Mouse (Mus musculus) liver (tissue): ENCODE results near the gene Hba-a1.
A peak's percentile ranks its signal among the peaks of the same experiment; 100 is the strongest.
"Not testable (repeated sequence)": the region's sequence is repeated elsewhere in the genome, so short reads cannot be mapped to it uniquely, and the experiment has no call there.

Source experiments
- DNase-seq: peaks from one replicate; pipeline ENCODE4 v3.0.0-alpha.2; 2020; ENCODE audit warnings: mixed read lengths

Gene Hba-a1

DNA sequence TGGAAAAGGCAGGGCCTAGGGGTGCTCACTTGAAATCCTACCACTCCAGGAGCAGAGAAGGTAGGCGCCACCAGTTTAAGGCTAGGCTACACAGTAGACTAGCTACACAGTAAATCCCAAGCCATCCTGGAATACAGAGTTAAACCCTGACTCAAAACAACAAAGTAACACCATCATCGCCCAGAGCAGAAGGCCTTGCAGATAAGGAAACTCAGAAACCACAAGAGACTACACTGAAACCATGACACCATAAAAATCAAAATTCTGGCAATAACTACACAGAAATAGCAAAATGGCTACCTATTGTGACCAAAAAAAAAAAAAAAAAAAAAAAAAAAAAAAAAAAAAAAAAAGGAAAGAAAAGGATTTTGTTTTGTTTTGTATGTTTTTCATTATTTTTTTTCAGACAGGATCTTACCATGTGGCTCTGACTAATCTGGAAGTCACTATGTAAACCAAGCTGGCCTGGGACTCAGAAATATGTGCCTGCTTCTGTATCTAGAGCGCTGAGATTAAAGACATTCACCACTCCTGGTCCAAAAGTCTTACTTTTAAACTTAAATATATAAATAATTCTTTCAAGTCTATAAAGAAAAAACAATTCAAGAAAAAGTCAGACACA is 18.1 kb upstream of the Hba-a1 start:
- DNase-seq: peak; percentile 65

DNA sequence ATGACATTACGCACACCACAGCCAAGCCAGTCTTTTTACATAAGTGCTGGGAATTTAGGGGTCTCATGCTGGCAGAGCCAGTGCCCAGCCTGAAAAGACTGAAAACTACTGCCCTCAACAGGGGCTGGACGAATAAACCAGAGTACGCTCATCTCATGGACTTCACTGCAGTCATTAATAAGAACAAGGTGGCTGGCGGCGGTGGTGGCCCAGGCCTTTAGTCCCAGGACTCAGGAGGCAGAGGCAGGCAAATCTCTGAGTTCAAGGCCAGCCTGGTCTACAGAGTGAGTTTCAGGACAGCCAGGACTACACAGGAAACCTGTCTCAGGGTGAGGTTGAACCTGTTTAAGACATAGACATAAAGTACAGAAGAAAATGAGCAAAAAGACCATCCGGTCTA is 17.1 kb upstream of the Hba-a1 start:
- peak; percentile 36 for DNase-seq

DNA sequence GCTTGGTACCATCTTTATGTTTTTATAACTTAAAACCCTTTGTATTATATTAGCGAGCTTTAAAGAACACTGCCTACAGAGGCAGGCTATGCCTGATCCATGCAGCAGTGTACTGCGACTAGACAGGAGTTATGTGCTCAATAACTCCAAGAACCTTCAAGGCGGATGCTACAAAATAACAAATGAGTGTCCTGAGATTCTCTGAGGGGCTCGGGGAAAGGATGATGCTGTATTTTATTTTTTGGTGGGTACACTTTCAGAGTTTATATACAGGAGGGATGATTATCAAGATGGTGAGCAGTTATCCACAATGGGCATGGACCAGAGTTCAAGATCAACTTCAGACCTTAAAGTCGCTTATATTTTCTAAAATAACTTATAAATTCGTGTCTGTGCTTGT is 16.5 kb upstream of the Hba-a1 start:
- DNase-seq: peak; percentile 28

DNA sequence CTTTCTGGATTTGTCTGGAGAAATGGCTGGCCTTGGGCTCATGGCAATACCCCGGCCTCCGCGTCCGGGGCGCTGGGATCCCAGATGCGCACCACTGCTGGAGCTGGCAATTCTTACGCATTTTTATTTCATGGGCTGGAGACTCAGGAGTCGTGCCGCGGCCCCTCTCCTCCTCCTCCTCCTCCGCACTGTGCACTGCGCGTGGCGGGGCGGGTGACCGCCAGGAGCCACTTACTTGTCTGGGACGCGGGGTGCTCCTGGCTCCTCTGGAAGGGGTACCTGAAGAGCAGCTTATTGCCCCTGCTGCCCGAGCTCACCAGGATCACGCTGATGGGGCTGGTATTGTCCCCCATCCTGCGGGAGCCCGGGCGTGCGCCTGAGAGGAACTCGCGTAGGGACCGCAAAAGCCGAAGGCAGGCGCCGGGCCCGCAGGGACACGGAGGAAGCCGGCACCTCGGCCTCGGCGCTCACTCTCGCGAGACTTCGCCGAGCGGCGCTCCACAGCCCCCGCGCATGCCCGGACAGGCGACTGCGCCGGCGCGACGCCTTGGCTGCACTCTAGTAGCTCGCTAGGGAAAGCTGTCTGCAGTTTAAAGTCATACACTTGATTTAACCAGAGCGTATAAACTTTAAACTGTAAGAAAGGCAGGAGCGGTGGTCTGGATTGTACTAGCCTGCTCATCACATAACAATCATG is 16.0 kb upstream of the Hba-a1 start, which contains the start of gene Nprl3:
Gene Nprl3 (minus strand): TSS at position 520 of the 697 bp plus-strand sequence.
- DNase-seq: peak; percentile 96

DNA sequence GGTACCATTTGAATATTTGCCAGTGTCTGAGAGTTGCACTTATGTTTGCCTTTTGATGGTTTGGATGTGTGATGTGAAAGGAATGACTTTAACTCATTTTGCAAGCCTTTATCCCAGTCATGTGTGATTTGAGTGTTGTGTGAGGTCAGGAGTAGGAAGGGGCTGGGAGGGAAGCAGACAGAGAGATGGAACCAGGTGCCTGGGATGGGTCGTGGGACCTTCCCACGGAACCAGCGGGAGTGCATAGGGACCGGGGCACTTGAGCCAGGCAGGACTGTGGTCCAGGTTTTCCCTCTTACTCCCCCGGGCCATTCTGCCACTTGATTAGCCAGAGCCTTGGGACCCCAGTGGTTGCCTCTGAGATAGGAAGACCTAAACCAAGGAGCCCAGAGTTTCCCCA is 15.3 kb upstream of the Hba-a1 start:
- peak; percentile 49 for DNase-seq

DNA sequence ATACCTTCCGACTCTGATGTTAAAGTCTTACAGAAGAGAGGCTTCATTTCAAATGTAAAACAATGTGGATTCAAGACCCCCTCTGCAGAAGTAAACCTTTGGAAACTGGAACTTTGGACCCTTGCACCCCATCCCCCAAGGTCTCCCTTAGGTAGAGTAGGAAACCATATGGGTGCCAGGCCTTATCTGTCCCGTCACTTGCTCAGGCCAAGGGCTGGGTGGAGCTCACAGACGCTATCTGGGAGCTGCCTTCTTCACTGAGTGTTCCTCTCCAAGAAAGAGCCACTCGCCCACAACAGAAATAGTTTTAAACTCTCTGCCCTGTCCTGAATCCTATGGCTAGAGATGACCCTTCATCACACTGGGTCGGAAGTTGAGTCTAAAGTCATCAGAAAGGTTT is 14.4 kb upstream of the Hba-a1 start:
- peak; percentile 91 for DNase-seq

DNA sequence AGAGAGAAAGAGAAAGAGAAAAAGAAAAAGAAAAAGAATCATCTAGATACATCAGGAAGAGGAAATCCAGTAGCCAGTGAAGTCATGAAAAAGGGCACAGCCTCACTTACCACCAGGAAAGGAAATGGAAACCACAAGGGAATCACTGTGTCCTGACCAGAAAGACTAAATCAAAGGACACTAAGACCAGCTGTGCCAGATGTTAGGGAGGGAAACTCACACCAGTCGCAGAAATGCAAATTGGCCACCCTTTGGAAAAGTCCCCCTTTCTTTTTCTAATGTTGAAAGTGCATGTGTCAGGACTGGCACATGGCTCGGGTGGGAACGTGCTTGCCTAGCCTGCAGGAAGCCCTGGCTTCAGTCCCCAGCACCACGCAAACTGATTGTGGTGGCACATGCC is 12.1 kb upstream of the Hba-a1 start:
- peak; percentile 25 for DNase-seq

DNA sequence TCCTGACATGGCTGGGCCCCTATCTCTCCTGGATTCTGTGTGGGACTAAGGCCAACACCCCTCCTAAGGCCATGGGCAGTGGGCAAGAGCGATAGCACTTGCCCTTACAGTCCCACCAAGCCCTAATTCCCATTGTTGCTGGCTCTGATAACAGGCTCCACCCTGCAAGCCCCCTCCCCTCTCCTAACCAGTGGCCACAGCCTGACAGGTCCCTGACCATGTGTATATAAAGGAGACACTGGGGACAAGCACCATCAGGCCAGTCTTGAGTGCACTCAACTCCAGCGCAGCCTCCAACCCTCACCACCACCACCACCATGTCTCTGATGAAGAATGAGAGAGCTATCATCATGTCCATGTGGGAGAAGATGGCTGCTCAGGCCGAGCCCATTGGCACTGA is 7.0 kb upstream of the Hba-a1 start, which contains the start of gene Hba-x:
Gene Hba-x (plus strand): TSS at position 54 of the 400 bp plus-strand sequence.
- DNase-seq: no peak

DNA sequence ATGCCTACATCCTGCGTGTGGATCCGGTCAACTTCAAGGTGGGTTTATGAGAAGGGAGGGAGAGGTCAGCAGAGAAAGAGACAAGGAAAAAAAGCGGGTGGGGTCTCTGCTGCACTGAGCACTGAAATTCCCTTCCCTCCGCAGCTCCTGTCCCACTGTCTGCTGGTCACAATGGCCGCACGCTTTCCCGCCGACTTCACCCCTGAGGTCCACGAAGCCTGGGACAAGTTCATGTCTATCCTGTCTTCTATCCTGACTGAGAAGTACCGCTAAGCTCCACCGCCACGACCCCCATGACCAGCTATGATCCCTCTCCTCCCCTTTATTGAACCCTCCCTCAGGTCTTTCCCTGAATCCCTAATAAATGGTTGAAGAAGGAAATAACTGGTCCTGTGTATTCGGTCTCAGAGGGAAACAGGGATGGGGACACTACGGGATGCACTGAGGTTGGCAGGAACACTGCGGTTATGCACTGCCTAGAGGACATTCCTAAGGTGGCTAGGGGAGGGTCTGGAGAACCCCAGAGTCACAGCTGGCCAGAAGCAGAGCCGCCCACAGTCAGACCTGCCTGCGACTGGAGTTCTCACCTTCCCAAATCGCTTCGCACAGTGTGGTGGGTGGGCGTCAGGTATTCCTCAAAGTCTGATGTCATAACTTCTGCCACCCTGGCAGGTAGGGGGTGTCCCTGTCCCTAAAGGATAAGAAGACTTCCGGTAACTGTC is 5.4 kb upstream of the Hba-a1 start:
- DNase-seq: no peak

DNA sequence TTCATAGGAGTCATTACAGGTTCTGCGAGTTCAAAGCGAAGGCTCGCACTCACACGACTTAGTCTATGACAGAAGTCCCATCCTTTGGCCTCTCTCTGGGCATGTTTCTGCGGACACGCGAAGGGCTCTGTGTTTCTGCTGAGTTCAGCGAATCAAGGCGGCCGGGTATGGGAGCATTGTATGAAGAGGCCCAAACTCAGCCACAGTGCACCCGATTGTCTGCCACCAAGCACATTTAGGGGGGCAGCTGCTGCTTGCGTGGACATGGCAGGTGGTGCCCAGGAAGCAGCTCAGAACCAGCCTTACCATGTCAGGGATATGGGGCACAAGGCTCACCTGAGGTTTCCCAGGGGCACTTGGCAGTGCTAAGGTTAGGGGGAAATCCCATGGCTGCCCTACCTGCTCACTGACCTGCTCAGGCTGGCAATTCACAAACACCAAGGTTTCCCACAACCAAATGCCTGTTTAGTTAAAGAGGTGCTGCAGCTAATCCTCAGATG is 4.8 kb upstream of the Hba-a1 start:
- DNase-seq: no peak

DNA sequence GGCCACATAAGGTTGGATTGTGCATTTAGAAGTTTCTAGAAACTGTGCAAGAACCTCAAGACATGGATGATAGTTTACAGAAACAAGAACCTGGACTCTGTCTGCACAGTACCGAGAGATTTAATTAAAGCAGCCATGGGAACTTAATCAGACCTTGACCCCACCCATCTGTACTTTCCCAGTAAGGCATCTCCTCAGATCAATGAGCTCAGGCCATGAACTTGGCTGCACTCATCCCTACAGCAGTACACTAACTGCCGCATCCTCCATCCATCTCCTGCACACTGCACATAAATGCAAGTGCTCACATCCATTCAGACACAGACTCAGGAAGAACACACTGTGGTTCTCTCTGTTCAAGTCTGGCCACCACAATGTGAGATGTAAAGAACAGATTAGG is 2.7 kb upstream of the Hba-a1 start:
- peak; percentile 57 for DNase-seq

DNA sequence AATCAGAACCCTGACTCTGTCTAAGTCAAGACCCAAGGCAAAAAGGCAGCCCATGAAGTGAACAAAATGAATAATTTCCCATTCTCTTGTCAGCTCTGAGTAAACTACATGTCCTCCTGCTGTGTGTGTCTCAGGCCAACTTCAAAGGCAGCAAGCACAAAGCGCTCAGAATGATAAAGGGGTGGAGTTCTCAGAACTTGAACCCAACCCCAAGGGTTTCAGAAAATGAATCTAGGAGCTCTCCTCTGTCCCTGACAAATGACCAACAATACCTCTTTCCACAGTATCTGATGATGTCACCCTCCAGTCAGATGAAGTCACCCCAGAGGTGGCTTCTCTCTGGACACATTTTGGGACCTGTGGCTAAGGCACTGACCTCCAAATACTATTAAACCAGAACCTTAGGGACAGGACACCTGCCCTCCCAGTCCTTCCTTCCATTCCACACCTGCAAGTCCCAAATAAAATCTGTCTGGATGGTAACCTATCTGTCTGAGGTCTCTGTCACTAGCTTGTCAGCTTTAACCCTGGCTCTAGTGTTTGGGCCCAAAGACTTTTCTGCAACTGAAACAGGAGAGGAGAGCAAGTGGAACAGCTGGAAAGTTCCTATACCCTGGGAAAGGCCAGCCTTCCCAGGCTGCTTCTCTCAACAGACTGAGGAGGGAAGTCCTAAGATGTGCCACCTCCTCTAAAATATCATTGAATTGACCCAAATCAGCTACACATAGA is 1.7 kb upstream of the Hba-a1 start:
- DNase-seq: peak; percentile 66

DNA sequence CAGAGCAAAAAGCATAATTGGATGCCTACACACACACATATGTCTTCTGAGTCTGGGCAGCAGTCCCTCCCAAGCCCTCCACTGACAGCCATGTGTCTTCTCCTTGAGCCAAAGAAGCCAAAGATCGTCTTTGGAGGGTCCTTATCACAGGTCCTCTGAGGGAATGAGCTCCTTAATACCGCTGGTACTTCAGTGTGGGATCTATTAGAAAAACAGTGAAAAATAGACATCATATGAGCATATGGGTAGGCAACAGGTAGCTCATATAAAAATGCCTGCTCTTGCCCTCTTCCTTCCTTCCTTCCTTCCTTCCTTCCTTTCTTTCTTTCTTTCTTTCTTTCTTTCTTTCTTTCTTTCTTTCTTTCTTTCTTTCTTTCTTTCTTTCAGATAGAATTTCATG is 1.3 kb downstream of the Hba-a1 start:
- peak; percentile 34 for DNase-seq

DNA sequence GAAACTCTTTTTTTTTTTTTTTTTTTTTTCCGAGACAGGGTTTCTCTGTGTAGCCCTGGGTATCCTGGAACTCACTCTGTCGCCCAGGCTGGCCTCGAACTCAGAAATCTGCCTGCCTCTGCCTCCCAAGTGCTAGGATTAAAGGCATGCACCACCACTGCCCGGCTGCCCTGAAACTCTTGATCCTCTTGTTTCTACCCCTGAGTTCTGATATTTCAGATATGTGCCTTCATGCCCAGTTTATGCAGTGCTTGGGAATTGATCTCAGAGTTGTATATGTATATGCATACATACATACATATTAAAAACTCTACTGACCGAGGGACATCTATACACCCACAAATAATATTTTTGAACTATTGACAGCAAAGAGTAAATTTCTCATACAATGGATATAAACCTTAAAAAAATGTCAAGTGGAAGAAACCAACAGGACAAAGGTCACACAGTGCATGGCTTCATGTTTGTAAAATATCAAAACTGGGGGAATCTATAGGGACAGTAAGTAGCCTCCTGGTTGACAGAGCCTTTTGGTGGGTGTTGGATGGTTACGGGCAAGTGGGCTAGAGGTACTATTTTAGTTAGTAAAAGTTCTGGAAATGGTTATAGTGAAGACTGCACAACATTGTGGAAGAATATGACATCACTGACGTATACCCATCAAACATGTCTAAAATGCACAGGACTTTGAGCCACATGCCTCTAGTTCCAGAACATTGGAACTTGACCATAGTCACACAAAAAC is 1.9 kb downstream of the Hba-a1 start:
- DNase-seq: peak; percentile 83

DNA sequence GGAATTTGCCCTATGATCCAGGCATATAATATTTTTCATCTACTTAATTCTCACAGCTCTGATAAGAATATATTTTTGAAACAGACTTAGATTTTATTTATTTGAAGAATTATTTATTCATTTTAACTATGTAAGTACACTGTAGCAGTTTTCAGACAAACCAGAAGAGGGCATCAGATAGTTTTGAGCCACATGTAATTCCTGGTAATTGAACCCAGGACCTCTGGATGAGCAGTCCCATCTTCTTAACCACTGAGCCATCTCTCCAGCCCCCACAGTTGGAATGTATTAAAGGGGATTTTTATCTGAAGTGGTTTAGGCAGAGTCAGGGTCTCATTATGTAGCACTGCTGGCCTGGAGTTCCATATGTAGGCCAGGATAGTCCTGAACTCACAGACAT is 2.6 kb downstream of the Hba-a1 start:
- not testable (repeated sequence) for DNase-seq

DNA sequence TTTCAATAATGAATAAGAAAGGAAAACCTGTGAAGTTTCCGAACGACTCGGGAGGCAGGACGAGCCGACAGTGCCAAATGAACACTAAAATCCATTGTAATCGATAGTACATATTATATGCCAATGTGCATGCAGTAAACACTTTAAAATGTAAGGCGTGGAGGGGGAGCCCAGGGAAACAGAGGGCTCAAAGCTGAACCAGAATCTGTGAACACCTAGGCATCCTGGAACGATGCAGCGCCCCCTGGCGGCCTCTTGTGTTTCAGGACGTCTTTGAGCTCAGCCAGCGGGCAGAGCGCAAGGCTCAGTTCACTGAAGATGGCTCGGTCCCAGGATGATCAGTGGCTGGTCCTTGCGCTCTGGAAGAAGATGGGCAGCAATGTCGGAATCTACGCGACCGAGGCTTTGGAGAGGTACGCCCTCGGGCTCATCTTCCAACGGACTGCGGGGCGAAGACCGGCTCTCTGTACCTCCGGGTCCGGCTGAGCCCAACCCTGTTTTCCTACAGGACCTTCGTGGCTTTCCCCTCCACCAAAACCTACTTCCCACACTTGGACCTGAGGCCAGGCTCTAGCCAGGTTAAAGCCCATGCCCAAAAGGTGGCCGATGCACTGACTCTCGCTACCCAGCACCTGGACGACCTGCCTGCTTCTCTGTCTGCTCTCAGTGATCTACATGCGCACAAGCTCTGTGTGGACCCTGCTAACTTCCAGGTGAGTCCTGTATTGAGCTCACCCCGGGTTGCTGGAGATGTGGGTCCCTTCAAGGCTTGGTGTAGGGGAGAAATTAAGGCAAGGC is 3.6 kb downstream of the Hba-a1 start, which contains the start of gene Hbq1b:
Gene Hbq1b (plus strand): TSS at position 271 of the 798 bp plus-strand sequence.
- DNase-seq: peak; percentile 87

DNA sequence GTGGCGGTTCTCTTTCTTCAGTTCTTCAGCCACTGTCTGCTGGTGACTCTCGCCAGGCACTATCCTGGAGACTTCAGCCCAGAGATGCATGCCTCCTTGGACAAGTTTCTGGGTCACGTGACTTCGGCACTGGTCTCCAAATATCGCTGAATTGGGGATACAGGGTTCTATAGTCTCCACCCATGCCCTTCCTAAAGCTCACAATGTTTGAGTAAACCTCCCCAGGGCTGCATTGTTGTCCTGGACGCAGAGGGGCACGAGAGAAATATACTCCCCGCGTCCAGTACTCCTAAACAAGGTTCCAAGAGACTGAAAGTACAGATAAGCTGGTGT is 4.1 kb downstream of the Hba-a1 start:
- DNase-seq: peak; percentile 66

DNA sequence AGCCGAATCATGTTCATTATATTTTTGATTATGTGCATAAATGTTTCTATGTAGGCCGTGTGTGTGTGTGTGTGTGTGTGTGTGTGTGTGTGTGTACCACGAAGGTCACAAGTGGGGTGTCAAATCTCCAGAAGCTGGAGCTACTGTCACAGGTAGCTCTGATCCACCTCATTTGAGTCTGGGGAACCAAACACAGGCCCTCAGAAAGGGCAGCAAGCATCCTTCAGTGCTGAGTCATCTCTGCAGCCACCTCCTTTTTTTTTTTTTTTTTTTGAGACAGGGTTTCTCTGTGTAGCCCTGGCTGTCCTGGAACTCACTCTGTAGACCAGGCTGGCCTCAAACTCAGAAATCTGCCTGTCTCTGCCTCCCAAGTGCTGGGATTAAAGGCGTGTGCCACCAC is 9.5 kb downstream of the Hba-a1 start:
- DNase-seq: peak; percentile 64

DNA sequence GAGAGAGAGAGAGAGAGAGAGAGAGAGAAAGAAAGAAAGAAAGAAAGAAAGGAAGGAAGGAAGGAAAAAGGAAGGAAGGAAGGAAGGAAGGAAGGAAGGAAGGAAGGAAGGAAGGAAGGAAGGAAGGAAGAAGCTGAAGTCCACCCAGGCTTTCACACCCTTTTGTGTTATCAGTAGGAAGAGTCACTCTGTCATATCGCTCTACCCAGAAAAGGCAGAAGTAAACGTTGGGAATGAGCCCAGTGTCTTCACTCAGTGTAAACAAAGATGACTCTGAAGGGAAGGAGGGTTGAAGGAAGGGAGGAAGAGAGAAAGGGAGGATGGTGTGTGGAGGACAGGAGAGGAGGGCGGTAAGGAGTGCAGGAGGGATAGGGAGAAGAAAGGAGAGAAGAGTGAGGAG is 10.2 kb downstream of the Hba-a1 start:
- DNase-seq: peak; percentile 49

DNA sequence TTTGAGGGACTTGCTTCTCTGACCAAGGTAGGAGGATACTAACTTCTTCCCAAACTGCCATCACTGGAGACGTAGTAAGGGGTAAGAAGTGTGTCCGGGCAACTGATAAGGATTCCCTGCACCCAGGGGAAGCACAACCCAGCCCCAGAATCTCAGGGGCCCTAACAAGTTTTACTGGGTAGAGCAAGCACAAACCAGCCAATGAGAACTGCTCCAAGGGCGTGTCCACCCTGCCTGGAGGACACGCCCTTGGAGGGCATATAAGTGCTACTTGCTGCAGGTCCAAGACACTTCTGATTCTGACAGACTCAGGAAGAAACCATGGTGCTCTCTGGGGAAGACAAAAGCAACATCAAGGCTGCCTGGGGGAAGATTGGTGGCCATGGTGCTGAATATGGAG is 12.9 kb downstream of the Hba-a1 start, which contains the start of gene Hba-a2:
Gene Hba-a2 (plus strand): TSS at position 287 of the 400 bp plus-strand sequence.
- not testable (repeated sequence) for DNase-seq

DNA sequence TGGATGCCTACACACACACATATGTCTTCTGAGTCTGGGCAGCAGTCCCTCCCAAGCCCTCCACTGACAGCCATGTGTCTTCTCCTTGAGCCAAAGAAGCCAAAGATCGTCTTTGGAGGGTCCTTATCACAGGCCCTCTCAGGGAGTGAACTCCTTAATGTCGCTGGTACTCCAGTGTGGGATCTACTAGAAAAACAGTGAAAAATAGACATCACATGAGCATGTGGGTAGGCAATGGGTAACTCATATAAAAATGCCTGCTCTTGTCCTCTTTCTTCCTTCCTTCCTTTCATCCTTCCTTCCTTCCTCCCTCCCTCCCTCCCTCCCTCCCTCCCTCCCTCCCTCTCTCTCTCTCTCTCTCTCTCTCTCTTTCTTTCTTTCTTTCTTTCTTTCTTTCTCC is 14.1 kb downstream of the Hba-a1 start:
- DNase-seq: not testable (repeated sequence)
